Mouse (Mus musculus) CH12.LX (cell line): ENCODE measurements at regions not wholly inside any gene's neighbourhood (a gene's known extent, or its start where the extent isn't known, plus 50 kb on each side); places are given as distances from the start of the nearest gene placed in this dataset.
A peak's percentile ranks its signal among the peaks of the same experiment; 100 is the strongest.

Experiments used
- DNase-seq: peaks from one replicate; pipeline ENCODE4 v3.0.0-alpha.2; 2013; ENCODE audit errors: extremely low read depth
- H3K27ac ChIP-seq: 2 replicates; pipeline ENCODE4 v1.5.1; 2012; ENCODE audit warnings: low read depth, mild to moderate bottlenecking, control low read depth, moderate library complexity; ENCODE audit not compliant: insufficient read depth
- H3K27me3 ChIP-seq: replicated peaks from 2 replicates; pipeline ENCODE3; 2012; ENCODE audit warnings: inconsistent platforms
- H3K36me3 ChIP-seq, 2 experiments: replicated peaks in 1 of 2; 2 replicates each; pipeline versions ENCODE3 to v1.6.1; 2012; ENCODE audit warnings: inconsistent platforms in 1 of 2, low read length in 1 of 2, mild to moderate bottlenecking in 1 of 2, mixed read lengths in 1 of 2, moderate library complexity in 1 of 2; ENCODE audit not compliant: control insufficient read depth in 1 of 2, insufficient read depth in 1 of 2
- H3K4me1 ChIP-seq, 2 experiments: 2 replicates each; pipeline ENCODE4 v1.6.1; 2012; ENCODE audit warnings: inconsistent platforms in 1 of 2, moderate library complexity in 1 of 2; ENCODE audit not compliant: insufficient read depth in 2 of 2, control insufficient read depth in 1 of 2
- H3K4me2 ChIP-seq: 2 replicates; pipeline ENCODE4 v1.6.1; 2012; ENCODE audit warnings: low read depth, mild to moderate bottlenecking, control low read depth; ENCODE audit not compliant: poor library complexity, insufficient read depth, severe bottlenecking
- H3K4me3 ChIP-seq, 3 experiments: fragments of 150-350 bp in 1 of 3; sonication (generic) in 1 of 3; replicated peaks in 1 of 3; 2 replicates each; pipeline versions ENCODE3 to v1.5.1; 2011 to 2012; ENCODE audit warnings: low read depth in 2 of 3, low read length in 2 of 3, mild to moderate bottlenecking in 2 of 3, moderate library complexity in 2 of 3, control low read depth in 1 of 3, improper control_type of control experiment in 1 of 3, inconsistent platforms in 1 of 3, mixed read lengths in 1 of 3; ENCODE audit not compliant: poor library complexity in 1 of 3
- H3K79me2 ChIP-seq: replicated peaks from 2 replicates; pipeline ENCODE4 v1.6.1; 2012; ENCODE audit warnings: mild to moderate bottlenecking, moderate library complexity; ENCODE audit not compliant: control insufficient read depth, poor library complexity, insufficient read depth, severe bottlenecking; ENCODE audit errors: extremely low read depth
- H3K9ac ChIP-seq: 2 replicates; pipeline ENCODE4 v1.6.1; 2012; ENCODE audit warnings: low read depth, mild to moderate bottlenecking, control low read depth, moderate library complexity; ENCODE audit not compliant: insufficient read depth
- H3K9me3 ChIP-seq: replicated peaks from 2 replicates; pipeline ENCODE3; 2012; ENCODE audit warnings: low read length, inconsistent platforms, mixed read lengths
- BHLHE40 ChIP-seq: IDR thresholded peaks from 2 replicates; pipeline ENCODE4 v1.6.1; 2011; ENCODE audit warnings: mild to moderate bottlenecking, low read depth, low read length, improper control_type of control experiment
- CHD1 ChIP-seq: IDR thresholded peaks from 2 replicates; pipeline ENCODE4 v1.6.1; 2012; ENCODE audit warnings: low read depth, low read length, improper control_type of control experiment, inconsistent platforms
- CHD2 ChIP-seq: IDR thresholded peaks from 2 replicates; pipeline ENCODE4 v1.6.1; 2011; ENCODE audit warnings: low read length, improper control_type of control experiment
- CTCF ChIP-seq, 2 experiments: IDR thresholded peaks in 1 of 2; conservative IDR thresholded peaks in 1 of 2; 2 replicates each; pipeline ENCODE4 v1.5.1; 2011 to 2012; ENCODE audit warnings: low read depth in 2 of 2, low read length in 2 of 2, improper control_type of control experiment in 1 of 2, inconsistent platforms in 1 of 2, mild to moderate bottlenecking in 1 of 2, moderate library complexity in 1 of 2
- E2F4 ChIP-seq: IDR thresholded peaks from 2 replicates; pipeline ENCODE4 v1.6.1; 2011; ENCODE audit warnings: low read depth, low read length, improper control_type of control experiment; ENCODE audit not compliant: insufficient replicate concordance
- ELF1 ChIP-seq: IDR thresholded peaks from 2 replicates; pipeline ENCODE4 v1.6.1; 2014; ENCODE audit warnings: low read depth, mild to moderate bottlenecking, inconsistent platforms, low read length, improper control_type of control experiment
- ETS1 ChIP-seq: conservative IDR thresholded peaks from 2 replicates; pipeline ENCODE4 v1.6.1; 2012; ENCODE audit warnings: low read depth, mild to moderate bottlenecking, inconsistent platforms, low read length, improper control_type of control experiment, moderate library complexity
- GABPA ChIP-seq: IDR thresholded peaks from 2 replicates; pipeline ENCODE4 v1.6.1; 2012; ENCODE audit warnings: low read depth, low read length, improper control_type of control experiment, inconsistent platforms; ENCODE audit not compliant: insufficient replicate concordance
- HCFC1 ChIP-seq: IDR thresholded peaks from 2 replicates; pipeline ENCODE4 v1.6.1; 2012; ENCODE audit warnings: low read depth, mild to moderate bottlenecking, inconsistent platforms, low read length, improper control_type of control experiment
- JUN ChIP-seq: IDR thresholded peaks from 2 replicates; pipeline ENCODE4 v1.6.1; 2011; ENCODE audit warnings: low read depth, mild to moderate bottlenecking, low read length, improper control_type of control experiment, moderate library complexity; ENCODE audit not compliant: insufficient read depth
- KAT2A ChIP-seq: IDR thresholded peaks from 2 replicates; pipeline ENCODE4 v1.6.1; 2012; ENCODE audit warnings: low read length, improper control_type of control experiment, inconsistent platforms; ENCODE audit not compliant: insufficient replicate concordance
- MAZ ChIP-seq: IDR thresholded peaks from 2 replicates; pipeline ENCODE4 v1.6.1; 2012; ENCODE audit warnings: low read depth, mild to moderate bottlenecking, inconsistent platforms, low read length, improper control_type of control experiment, moderate library complexity
- MEF2A ChIP-seq: IDR thresholded peaks from 2 replicates; pipeline ENCODE4 v1.6.1; 2014; ENCODE audit warnings: low read depth, mild to moderate bottlenecking, inconsistent platforms, low read length, improper control_type of control experiment, borderline replicate concordance
- MXI1 ChIP-seq: IDR thresholded peaks from 2 replicates; pipeline ENCODE4 v1.6.1; 2011; ENCODE audit warnings: mild to moderate bottlenecking, low read depth, low read length, improper control_type of control experiment
- MYC ChIP-seq: IDR thresholded peaks from 2 replicates; pipeline ENCODE4 v1.6.1; 2011; ENCODE audit warnings: low read depth, mild to moderate bottlenecking, improper control_type of control experiment, low read length
- NELFE ChIP-seq: IDR thresholded peaks from 2 replicates; pipeline ENCODE4 v1.6.1; 2011; ENCODE audit warnings: low read depth, low read length, improper control_type of control experiment
- NRF1 ChIP-seq: IDR thresholded peaks from 2 replicates; pipeline ENCODE4 v1.6.1; 2014; ENCODE audit warnings: low read depth, mild to moderate bottlenecking, inconsistent platforms, low read length, improper control_type of control experiment, moderate library complexity
- PAX5 ChIP-seq: IDR thresholded peaks from 2 replicates; pipeline ENCODE4 v1.6.1; 2012; ENCODE audit warnings: low read length, inconsistent platforms, mixed read lengths
- RAD21 ChIP-seq: IDR thresholded peaks from 2 replicates; pipeline ENCODE4 v1.6.1; 2011; ENCODE audit warnings: low read depth, mild to moderate bottlenecking, low read length, improper control_type of control experiment, moderate library complexity
- SMC3 ChIP-seq: IDR thresholded peaks from 2 replicates; pipeline ENCODE4 v1.6.1; 2011; ENCODE audit warnings: low read depth, low read length, improper control_type of control experiment
- TBP ChIP-seq: conservative IDR thresholded peaks from 2 replicates; pipeline ENCODE4 v1.6.1; 2011; ENCODE audit warnings: low read depth, low read length, improper control_type of control experiment
- UBTF ChIP-seq: IDR thresholded peaks from 2 replicates; pipeline ENCODE4 v1.6.1; 2012; ENCODE audit warnings: low read depth, mild to moderate bottlenecking, inconsistent platforms, low read length, improper control_type of control experiment, moderate library complexity
- USF1 ChIP-seq: IDR thresholded peaks from 2 replicates; pipeline ENCODE4 v1.6.1; 2014; ENCODE audit warnings: low read depth, mild to moderate bottlenecking, inconsistent platforms, low read length, improper control_type of control experiment
- ZC3H11A ChIP-seq: IDR thresholded peaks from 2 replicates; pipeline ENCODE4 v1.6.1; 2012; ENCODE audit warnings: low read depth, mild to moderate bottlenecking, inconsistent platforms, low read length, improper control_type of control experiment
- ZKSCAN1 ChIP-seq: IDR thresholded peaks from 2 replicates; pipeline ENCODE4 v1.6.1; 2012; ENCODE audit warnings: low read depth, inconsistent platforms, low read length, improper control_type of control experiment, borderline replicate concordance
- ZMIZ1 ChIP-seq: IDR thresholded peaks from 2 replicates; pipeline ENCODE4 v1.6.1; 2012; ENCODE audit warnings: low read depth, mild to moderate bottlenecking, inconsistent platforms, low read length, improper control_type of control experiment
- dilution Hi-C: fragments of 300-500 bp; cut with MboI; formaldehyde crosslinking; loops from 2 replicates; pipeline ENCODE4 v1.14.3; 2020; ENCODE audit warnings: low sequenced_read_pairs; ENCODE audit not compliant: extremely low pct_unique_long_range_greater_than_20kb, extremely low pct_ligation_motif_present
- in situ Hi-C: fragments of 300-500 bp; cut with MboI; formaldehyde crosslinking; loops from 3 replicates; pipeline ENCODE4 v1.14.3; 2019; ENCODE audit warnings: low sequenced_read_pairs, low pct_ligation_motif_present, low pct_unique_long_range_greater_than_20kb, mixed read lengths

DNA sequence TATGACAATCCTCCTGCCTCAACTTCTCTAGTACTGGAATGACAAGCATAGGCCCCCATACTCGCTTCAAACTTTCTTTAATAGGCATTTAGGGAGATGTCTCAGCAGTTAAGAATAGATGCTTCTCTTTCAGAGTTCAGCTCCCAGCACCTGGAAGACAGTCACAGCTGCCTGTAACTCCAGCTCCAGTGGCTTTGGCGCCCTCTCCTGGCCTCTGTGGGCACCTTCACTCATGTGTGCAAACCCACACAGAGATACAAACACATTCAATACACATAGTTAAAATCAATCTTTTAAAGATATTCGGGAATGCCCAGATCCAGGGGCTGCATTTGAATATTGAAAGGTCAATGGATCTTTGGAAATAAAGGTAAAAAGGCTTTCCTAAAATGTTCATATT, 140.2 kb downstream of the Chic2 start:
- Histone ChIP-seq H3K9me3 (peaks cover 3% of the 10 kb centered on the region), H3K27ac (no peak overlapping the region), H3K27me3 (no peaks in the 10 kb centered on the region), H3K4me3 (no peak overlapping the region), H3K79me2 (no peaks in the 10 kb centered on the region), H3K4me1 (no peaks in the 10 kb centered on the region), H3K4me2 (no peak overlapping the region), H3K36me3 (no peaks in the 10 kb centered on the region), H3K9ac (no peak overlapping the region)
- TF ChIP-seq ELF1: no peak
- TF ChIP-seq RAD21: peak; percentile 39
- peak; percentile 35 for TF ChIP-seq SMC3
- TF ChIP-seq ZMIZ1: no peak
- peak in 1 of 2 experiments; percentile 54; a peak in 2 of 4 replicates for TF ChIP-seq CTCF (conservative IDR thresholded peaks at IDR 0.05 in 1 of 2, IDR thresholded peaks at IDR 0.05 in 1 of 2; ENCODE audit: low read depth in 2 of 2, low read length in 2 of 2)
- in situ Hi-C loops: no loop called here
- dilution Hi-C loops: no loop called here
- peak; percentile 6 for DNase-seq

DNA sequence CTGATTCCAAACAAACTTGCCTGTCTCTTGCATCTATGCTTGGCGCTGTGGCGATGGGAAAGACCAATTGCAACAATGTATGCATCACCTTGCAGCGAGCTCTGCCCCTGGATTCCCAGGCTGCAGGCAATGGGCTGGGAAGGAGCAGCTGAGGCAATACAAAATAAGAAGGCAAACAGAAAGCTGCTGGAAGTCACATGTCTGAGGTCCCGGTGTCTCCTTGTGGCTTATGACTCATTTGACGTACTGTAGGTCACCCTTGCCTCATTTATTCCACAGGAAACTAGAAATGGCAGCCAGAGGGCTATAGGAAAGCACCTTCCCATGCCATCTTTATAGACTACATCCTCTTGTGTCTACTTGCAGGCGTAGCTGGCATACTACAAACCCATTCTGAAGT, 140.9 kb downstream of the Chic2 start:
- dilution Hi-C loops: no loop called here
- H3K4me1 ChIP-seq: no peaks in the 10 kb centered on the region
- no peak overlapping the region for H3K27ac ChIP-seq
- H3K9ac ChIP-seq: no peak overlapping the region
- H3K79me2 ChIP-seq: no peaks in the 10 kb centered on the region
- TF ChIP-seq MAZ: no peak
- TF ChIP-seq NELFE: no peak
- TF ChIP-seq UBTF: no peak
- 0 out of 2 replicates have a peak, but pooled peaks have one; percentile 11 for TF ChIP-seq BHLHE40
- TF ChIP-seq NRF1: no peak
- no peak for TF ChIP-seq GABPA
- TF ChIP-seq TBP: no peak
- peak; percentile 28; the same call in 1 of the 2 replicates for TF ChIP-seq ETS1
- TF ChIP-seq PAX5: no peak
- TF ChIP-seq, all 38 proteins: peak for 2
- H3K4me2 ChIP-seq: no peak overlapping the region
- H3K4me3 ChIP-seq: no peak overlapping the region
- no peaks in the 10 kb centered on the region for H3K27me3 ChIP-seq
- H3K9me3 ChIP-seq: peaks cover 3% of the 10 kb centered on the region
- H3K36me3 ChIP-seq: no peaks in the 10 kb centered on the region
- in situ Hi-C loops: no loop called here
- peak; percentile 17 for DNase-seq

- no peak overlapping the region for H3K27ac ChIP-seq
- in situ Hi-C loops (no loop called here), dilution Hi-C loops (no loop called here)
- H3K36me3 ChIP-seq: no peaks in the 10 kb centered on the region
- H3K4me3 ChIP-seq: no peak overlapping the region
- H3K9ac ChIP-seq: no peak overlapping the region
- H3K9me3 ChIP-seq: no peaks in the 10 kb centered on the region
- DNase-seq: peak; percentile 46
- no peaks in the 10 kb centered on the region for H3K79me2 ChIP-seq
- no peak overlapping the region for H3K4me2 ChIP-seq
- no peaks in the 10 kb centered on the region for H3K27me3 ChIP-seq
- H3K4me1 ChIP-seq: peaks cover 0 to 11% of the 10 kb centered on the region in 2 experiments; a peak in 2 of 4 replicates
- TF ChIP-seq JUN: no peak
- TF ChIP-seq MYC: no peak
- no peak for TF ChIP-seq USF1
- no peak for TF ChIP-seq SMC3
- no peak for TF ChIP-seq MXI1
- no peak for TF ChIP-seq ETS1
- no peak for TF ChIP-seq NRF1
- no peak for TF ChIP-seq ZC3H11A
- no peak for TF ChIP-seq CTCF (conservative IDR thresholded peaks at IDR 0.05 in 1 of 2, IDR thresholded peaks at IDR 0.05 in 1 of 2; ENCODE audit: low read depth in 2 of 2, low read length in 2 of 2)
- no peak for TF ChIP-seq UBTF
- no peak for TF ChIP-seq CHD1
- TF ChIP-seq CHD2: no peak
- TF ChIP-seq NELFE: no peak
- no peak for TF ChIP-seq ZKSCAN1
- no peak for TF ChIP-seq HCFC1
- TF ChIP-seq MEF2A: no peak
- no peak for TF ChIP-seq E2F4
- no peak for TF ChIP-seq KAT2A
- TF ChIP-seq MAZ: no peak
Measured at GRCm38 (mm10) chr5:74897133-74897532, 147.4 kb downstream of the Chic2 start.
